Mouse (Mus musculus): ENCODE data around the gene Gm10644.

Gm10644 gene

GRCm38 (mm10) chr8:83980845-83981244 is 25.8 kb upstream of the Gm10644 start:
- DNase-seq (ENCODE audit: low spot score in 2 of 2): no peak

- no peak for DNase-seq (ENCODE audit: low spot score in 2 of 2)
Measured at GRCm38 (mm10) chr8:83980250-83980649, 25.2 kb upstream of the Gm10644 start.

GRCm38 (mm10) chr8:83978200-83978599 is 23.2 kb upstream of the Gm10644 start:
- DNase-seq (ENCODE audit: low spot score in 2 of 2): no peak

DNA sequence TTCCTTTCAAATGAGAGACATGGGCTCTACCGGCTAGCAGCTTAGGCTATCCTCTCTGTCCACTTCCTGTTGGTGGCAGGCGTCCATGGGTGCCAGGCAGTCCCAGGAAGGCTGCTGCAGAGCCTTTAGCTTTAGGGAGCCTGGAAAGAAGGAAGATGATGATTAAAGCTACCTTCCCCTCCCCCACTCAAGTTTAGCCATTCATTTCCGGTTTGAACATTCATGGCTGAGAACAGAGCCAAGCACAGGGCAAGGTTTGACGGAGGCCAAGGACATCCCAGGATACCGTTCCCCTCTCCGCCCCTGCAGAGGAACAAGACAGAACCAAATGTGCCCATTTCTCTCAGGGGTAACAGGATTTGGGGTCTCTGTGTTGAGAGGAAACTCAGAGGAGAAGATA is 22.6 kb upstream of the Gm10644 start:
- no peak for DNase-seq (ENCODE audit: low spot score in 2 of 2)

- no peak for DNase-seq (ENCODE audit: low spot score in 2 of 2)
Measured at GRCm38 (mm10) chr8:83976779-83977350, 21.9 kb upstream of the Gm10644 start.

DNA sequence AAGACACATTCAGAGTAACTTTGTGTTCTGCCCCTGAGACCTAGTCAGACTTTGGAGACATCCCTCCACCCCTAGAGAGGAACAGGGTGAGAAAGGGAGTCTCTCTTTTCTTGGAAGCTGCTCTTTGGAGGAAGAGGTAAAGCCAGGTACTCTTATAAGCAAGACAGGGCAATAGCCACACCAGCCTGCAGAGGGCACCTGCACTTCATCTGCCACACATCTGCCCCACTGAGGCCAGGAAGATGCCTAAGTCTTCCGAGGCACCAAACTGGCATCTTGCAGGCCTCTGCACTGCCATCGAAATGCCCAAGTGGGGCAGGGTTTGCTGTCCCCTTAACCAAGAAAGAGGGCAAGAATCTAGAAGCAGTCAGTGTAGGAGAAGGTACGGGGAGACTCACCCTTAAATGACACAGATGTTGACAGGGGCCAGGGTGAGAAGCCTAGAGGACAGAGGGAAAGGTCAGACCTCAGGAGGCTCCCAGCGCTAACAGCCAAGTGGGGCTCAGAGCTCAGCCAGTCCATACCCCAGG is 21.2 kb upstream of the Gm10644 start:
- no peak for DNase-seq (ENCODE audit: low spot score in 2 of 2)

DNA sequence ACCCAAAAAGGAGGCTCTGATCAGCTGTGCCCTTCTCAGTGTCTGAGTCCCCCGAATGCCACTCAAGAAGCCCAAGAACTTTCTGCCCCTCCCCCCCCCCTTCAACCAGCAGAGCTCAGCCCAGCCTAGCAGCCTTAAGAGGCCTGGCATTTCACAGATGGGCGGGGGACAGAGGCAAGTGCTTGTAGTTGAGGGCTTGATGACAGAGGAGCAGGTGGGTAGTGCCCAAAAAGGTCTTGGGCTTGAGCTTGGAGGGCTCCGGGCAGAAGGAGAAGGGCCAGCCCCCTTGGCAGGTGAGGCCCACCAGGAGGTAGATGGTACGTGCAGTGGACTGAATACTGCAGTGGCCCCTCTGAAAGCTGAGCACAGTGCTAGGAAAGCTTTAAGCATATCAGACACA is 19.5 kb upstream of the Gm10644 start:
- DNase-seq (ENCODE audit: low spot score in 2 of 2): no peak

DNA sequence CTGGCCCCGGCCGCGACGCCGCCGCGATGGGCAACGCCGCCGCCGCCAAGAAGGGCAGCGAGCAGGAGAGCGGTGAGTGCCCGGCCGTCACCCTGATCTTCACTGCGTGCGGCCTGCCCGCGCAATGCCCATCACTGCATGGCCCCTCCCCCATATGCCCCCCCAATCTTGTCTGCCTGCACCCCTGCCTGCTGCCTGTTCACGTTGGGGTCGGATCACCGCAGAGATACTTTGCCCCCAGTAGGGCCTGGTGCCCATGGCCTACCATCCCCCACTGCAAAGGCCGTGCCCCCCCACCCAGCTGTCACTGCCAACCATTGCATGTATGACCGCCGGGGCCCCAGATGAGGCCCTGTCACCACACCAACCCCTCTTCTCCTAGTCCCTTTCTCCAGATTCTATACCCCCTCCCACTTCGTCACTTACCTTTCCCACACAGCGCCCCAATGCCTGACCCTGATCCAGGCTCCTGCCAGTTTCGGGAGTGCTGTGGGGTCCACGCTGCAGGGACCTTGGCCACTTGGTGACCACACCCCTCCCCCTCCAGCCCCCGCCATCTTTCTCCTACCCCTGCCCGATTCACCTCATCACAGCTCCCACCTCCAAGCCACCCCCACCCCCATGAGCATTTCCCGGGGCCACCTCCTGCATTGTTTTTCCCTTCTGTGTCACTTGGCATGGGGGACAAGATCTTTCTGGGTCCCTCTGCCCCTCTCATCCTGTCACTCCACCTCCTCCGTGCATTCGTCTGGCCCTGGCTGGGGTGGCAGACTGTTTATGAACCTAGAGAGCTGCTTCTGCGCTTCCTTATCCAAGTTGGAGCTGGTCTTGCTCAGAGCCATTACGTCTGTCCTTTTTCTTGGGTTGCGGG is 18.4 kb upstream of the Gm10644 start:
- no peak for DNase-seq (ENCODE audit: low spot score in 2 of 2)

- DNase-seq (ENCODE audit: low spot score in 2 of 2): peak; percentile 99
Measured at GRCm38 (mm10) chr8:83972150-83973120, 17.4 kb upstream of the Gm10644 start, which contains the start of gene Prkaca. TSS of gene Prkaca (plus strand) at chr8:83972993.

- DNase-seq (ENCODE audit: low spot score in 2 of 2): no peak
Measured at GRCm38 (mm10) chr8:83971661-83972060, 16.7 kb upstream of the Gm10644 start.

- DNase-seq (ENCODE audit: low spot score in 2 of 2): no peak
Measured at GRCm38 (mm10) chr8:83971121-83971520, 16.1 kb upstream of the Gm10644 start.

GRCm38 (mm10) chr8:83967701-83968100 is 12.7 kb upstream of the Gm10644 start:
- DNase-seq (ENCODE audit: low spot score in 2 of 2): no peak

GRCm38 (mm10) chr8:83964015-83964765 is 9.2 kb upstream of the Gm10644 start:
- DNase-seq (ENCODE audit: low spot score in 2 of 2): no peak

DNA sequence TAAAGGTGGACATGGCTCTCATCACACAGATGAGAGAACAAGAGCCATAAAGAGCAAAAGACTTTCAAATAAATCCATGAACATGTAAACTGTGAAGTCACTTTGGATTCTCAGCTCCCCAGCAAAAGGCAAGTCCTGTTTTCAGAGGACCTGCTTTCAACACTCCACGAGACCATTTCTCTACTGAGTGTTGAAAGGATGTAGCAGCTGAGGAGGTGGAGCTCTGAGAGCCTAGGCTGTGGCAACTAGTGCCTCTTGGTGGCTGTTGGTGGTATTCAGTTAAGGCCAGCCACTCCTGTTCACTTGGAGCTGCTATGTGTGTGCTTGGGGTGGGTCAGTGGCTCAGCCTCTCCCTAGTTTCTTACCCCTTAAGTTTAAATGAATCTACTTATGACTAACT is 1.8 kb upstream of the Gm10644 start:
- no peak for DNase-seq (ENCODE audit: low spot score in 2 of 2)

DNA sequence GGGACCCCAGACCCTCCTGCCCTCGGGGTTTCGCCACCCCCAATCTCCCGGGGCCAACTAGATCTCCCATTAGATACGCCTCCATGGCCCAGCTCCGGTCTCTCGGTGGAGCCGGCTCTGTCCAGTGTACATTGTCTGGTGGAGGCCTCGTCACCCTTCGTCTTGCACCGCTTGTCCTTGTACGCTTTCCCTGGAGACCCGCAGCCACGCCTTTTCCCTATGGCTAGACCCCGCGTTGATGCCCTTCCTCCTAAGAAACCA is 883 bp upstream of the Gm10644 start:
- DNase-seq (ENCODE audit: low spot score in 2 of 2): no peak

DNA sequence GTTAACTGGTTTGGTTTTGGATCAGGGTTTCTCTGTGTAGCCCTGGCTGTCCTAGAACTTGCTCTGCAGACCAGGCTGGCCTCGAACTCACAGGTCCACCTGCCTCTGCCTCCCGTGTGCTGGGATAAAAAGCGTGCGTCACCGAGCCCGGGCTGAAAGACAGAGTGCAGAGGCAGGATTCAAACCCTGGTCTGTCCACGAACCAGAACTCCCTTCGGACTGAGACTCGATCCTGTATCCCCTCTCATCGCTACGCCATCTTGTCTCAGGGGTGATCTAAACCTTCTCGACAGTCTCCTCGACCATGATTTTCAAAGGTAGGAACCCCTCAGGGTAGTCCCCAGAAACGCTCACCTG is 278 bp downstream of the Gm10644 start:
- no peak for DNase-seq (ENCODE audit: low spot score in 2 of 2)

- no peak for DNase-seq (ENCODE audit: low spot score in 2 of 2)
Measured at GRCm38 (mm10) chr8:83945540-83945939, 9.5 kb downstream of the Gm10644 start.

- no peak for DNase-seq (ENCODE audit: low spot score in 2 of 2)
Measured at GRCm38 (mm10) chr8:83942446-83942845, 12.6 kb downstream of the Gm10644 start.

- DNase-seq (ENCODE audit: low spot score in 2 of 2): no peak
Measured at GRCm38 (mm10) chr8:83941066-83941677, 13.8 kb downstream of the Gm10644 start.

DNA sequence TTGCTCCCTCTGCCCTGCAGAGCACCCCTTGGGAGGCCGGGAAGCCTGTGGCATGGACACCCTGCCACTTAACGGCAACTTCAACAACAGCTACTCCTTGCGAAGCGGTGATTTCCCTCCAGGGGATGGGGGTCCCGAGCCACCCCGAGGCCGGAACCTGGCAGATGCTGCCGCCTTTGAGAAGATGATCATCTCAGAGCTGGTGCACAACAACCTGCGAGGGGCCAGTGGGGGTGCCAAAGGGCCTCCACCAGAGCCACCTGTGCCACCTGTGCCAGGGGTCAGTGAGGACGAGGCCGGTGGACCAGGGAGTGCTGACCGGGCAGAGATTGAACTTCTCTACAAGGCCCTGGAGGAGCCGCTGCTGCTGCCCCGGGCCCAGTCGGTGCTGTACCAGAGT is 16.7 kb downstream of the Gm10644 start:
- no peak for DNase-seq (ENCODE audit: low spot score in 2 of 2)

- no peak for DNase-seq (ENCODE audit: low spot score in 2 of 2)
Measured at GRCm38 (mm10) chr8:83937645-83938044, 17.4 kb downstream of the Gm10644 start.
